Mouse (Mus musculus): Measurements from ENCODE around the gene Slc16a1. TPM values are rescaled to one million over a fixed set of nuclear protein-coding genes. Genes with fewer than 3 reads are reported as not detected.
"Not testable (repeated sequence)": the region's sequence is repeated elsewhere in the genome, so short reads cannot be mapped to it uniquely, and the experiment has no call there.

Gene Slc16a1
- polyA plus RNA-seq, 1 experiment from 2014 or later, result 29.6 TPM

DNA sequence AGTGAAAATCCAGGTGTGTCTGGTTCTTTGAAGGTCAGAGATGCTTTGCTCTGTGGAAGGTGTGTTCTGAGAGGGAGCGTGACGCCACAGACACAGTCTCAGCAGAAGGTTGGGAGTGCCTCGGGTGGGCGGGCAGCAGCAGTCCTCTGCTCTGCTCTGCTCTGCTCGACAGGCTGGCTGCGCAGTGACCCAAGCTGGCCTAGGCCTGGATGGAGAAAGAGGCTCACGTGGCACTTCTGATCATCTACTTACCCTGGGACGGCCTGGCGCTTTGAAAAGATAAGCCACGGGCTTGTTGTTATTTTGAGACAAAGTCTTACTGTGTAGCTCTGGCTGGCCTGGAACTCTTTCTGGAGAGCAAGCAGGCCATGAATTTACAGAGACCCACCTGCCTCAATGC is 29.0 kb downstream of the Slc16a1 start:
- no peak overlapping the region for H3K27ac ChIP-seq
- WGBS, result 58% methylated on average over 10 of the region's 10 CpGs

DNA sequence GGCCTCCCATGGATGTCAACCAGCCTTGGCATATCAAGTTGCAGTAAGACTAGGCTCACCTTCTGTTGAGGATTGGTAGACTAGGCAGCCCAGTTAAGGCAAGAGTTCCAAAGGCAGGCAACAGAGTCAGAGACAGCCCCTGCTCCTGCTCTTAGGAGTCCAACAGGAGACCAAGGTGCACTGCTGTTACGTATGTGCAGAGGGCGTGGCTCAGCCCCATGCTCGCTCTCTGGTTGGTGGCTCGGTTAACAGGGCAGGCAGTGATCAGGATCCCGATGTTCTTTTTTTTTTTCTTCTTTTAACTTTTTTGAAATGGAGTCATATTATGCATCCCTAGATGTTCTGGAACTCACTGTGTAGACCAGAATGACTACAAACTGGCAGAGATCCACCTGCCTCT is 30.5 kb downstream of the Slc16a1 start:
- no peaks in the 10 kb centered on the region for H3K27me3 ChIP-seq
- no peaks in the 10 kb centered on the region for H3K9me3 ChIP-seq
- H3K36me3 ChIP-seq, result no peaks in the 10 kb centered on the region
- no peak overlapping the region for H3K27ac ChIP-seq
- no peak overlapping the region for H3K9ac ChIP-seq
- H3K4me1 ChIP-seq, result peaks cover 25% of the 10 kb centered on the region
- ATAC-seq (ENCODE audit: insufficient number of reproducible peaks, insufficient read depth, low FRiP score, low TSS enrichment, low read depth), result no peak
- WGBS, result 91% methylated on average over 5 of the region's 5 CpGs
- H3K4me3 ChIP-seq, result no peak overlapping the region
- no peak overlapping the region for H3K4me2 ChIP-seq

More for the DNA sequence above, 29.0 kb downstream of the Slc16a1 start:
- Histone ChIP-seq H3K27me3 (no peaks in the 10 kb centered on the region), H3K36me3 (no peaks in the 10 kb centered on the region), H3K4me3 (no peak overlapping the region), H3K9ac (no peak overlapping the region), H3K9me3 (no peaks in the 10 kb centered on the region), H3K4me1 (peaks cover 25% of the 10 kb centered on the region), H3K4me2 (no peak overlapping the region)
- ATAC-seq (ENCODE audit: insufficient number of reproducible peaks, insufficient read depth, low FRiP score, low TSS enrichment, low read depth), result no peak

DNA sequence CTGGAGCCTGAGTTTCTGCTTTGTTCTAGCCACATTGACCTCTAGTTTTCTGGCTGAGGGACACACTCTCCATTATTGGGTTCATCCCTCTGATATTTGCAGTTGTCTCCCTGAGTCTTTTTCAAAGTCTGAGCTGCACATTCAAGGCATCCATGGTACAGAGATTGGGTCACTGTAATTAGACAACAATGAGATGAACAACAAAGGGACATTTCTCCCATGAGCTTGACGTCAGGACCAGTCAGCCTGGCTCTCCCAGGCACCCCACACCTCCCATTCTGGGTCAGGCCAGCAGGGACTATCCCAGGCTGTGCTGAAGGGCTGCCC is 31.4 kb downstream of the Slc16a1 start:
- H3K9ac ChIP-seq, result 0 out of 2 replicates have a peak overlapping the region, but pooled peaks have one; percentile 7
- no peaks in the 10 kb centered on the region for H3K9me3 ChIP-seq
- no peak for ATAC-seq (ENCODE audit: insufficient number of reproducible peaks, insufficient read depth, low FRiP score, low TSS enrichment, low read depth)
- peaks cover 33% of the 10 kb centered on the region for H3K4me1 ChIP-seq
- no peak overlapping the region for H3K4me2 ChIP-seq
- no peak overlapping the region; the same call in 1 of the 2 replicates for H3K27ac ChIP-seq
- H3K27me3 ChIP-seq, result no peaks in the 10 kb centered on the region
- no peak overlapping the region for H3K4me3 ChIP-seq
- no peaks in the 10 kb centered on the region for H3K36me3 ChIP-seq
- WGBS, result 25% methylated on average over 1 of the region's 1 CpGs

DNA sequence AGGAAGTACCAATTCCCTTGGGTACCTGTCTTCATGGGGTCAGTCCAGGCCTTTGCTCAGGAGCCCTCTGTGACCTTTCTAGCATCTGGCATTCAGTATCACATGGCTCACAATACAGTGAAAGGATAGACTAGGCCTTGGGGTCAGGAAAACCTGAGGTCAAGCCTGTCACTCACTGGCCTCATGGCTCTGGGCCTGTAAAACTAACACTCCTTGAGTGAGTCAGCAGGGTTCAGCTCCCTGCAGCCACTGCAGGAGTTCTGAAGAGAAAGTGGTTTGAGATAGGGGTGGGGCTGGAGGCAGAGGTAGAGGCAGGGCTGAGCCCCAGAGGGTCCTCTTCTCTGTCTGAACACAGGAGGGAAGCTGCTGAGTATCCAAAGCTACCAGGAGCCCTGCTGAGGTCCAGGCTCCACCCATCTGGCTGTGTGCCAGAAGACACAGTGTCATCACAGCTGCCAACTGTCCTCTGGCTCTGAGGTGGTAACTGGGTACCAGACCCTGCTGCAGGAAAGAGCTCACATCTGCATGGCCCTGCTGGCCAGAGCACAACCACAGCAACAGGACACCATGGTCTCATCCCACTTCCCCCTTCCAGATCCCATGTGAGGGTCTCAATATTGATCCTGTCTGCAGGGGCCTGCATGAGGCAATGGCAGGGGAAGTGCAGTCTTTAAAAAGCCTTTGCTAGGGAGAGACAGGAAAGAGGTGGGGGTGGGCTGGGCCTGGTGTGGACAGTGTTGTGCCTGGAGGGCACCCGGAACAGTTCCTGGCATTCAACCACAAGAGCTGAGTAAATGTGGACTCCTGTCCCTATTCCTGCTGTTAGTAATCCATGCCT is 31.9 kb downstream of the Slc16a1 start:
- H3K27me3 ChIP-seq; H3K36me3 ChIP-seq; H3K27ac ChIP-seq; ATAC-seq (ENCODE audit: insufficient number of reproducible peaks, insufficient read depth, low FRiP score, low TSS enrichment, low read depth); H3K4me3 ChIP-seq; H3K9me3 ChIP-seq; H3K4me2 ChIP-seq: not testable (repeated sequence)
- Histone ChIP-seq H3K4me1 (peaks cover 38% of the 10 kb centered on the region), H3K9ac (0 out of 2 replicates have a peak overlapping the region, but pooled peaks have one; percentile 7)
- WGBS, result 5% methylated on average over 1 of the region's 1 CpGs

DNA sequence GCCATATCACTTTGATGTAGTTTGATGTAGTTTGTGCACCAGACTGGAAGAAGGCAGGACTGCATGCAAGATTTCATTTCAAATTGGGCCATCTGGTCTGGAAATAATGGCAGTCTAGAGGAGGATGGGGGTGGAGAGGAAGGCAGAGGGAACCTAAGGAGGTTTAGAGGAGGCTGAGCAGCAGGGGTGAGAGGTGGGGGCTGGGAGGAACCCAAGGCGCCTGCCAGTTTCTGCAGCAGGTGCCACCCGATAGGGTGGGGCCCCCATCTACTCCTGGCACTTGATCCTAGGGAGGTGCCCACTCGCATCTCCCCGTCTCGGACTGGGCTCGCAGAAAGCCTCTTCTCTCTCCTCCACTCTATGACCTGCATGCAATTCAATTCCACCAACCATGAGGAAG is 33.1 kb downstream of the Slc16a1 start:
- WGBS, result 65% methylated on average over 6 of the region's 6 CpGs
- H3K27ac ChIP-seq, result no peak overlapping the region
- no peak overlapping the region for H3K4me2 ChIP-seq
- no peaks in the 10 kb centered on the region for H3K27me3 ChIP-seq
- no peak overlapping the region for H3K4me3 ChIP-seq
- no peak overlapping the region for H3K9ac ChIP-seq
- peaks cover 40% of the 10 kb centered on the region for H3K4me1 ChIP-seq
- no peaks in the 10 kb centered on the region for H3K9me3 ChIP-seq
- H3K36me3 ChIP-seq, result no peaks in the 10 kb centered on the region
- no peak for ATAC-seq (ENCODE audit: insufficient number of reproducible peaks, insufficient read depth, low FRiP score, low TSS enrichment, low read depth)

DNA sequence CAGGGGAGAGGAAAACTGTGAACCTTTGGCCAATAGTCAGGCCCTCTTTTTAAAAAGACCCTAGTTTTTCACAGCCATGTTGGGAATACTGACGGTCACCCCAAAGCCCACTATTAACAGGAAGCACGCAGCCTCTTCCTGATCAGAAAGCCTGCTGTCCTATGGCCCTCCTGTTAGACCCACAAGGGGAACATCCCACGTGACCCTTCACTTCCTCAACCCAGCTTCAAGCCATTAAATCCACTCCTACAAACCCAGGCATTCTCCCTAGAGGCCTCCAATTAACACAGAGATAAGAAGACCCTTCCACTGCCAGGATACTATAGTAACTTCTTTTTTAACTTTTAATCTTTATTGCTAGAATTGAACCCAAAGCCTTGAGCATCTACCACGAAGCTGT is 33.6 kb downstream of the Slc16a1 start:
- Histone ChIP-seq H3K4me3 (no peak overlapping the region), H3K4me1 (peaks cover 40% of the 10 kb centered on the region), H3K9me3 (no peaks in the 10 kb centered on the region), H3K4me2 (no peak overlapping the region), H3K9ac (no peak overlapping the region), H3K27me3 (no peaks in the 10 kb centered on the region), H3K27ac (no peak overlapping the region), H3K36me3 (no peaks in the 10 kb centered on the region)
- WGBS, result 43% methylated on average over 4 of the region's 4 CpGs
- ATAC-seq (ENCODE audit: insufficient number of reproducible peaks, insufficient read depth, low FRiP score, low TSS enrichment, low read depth), result no peak

DNA sequence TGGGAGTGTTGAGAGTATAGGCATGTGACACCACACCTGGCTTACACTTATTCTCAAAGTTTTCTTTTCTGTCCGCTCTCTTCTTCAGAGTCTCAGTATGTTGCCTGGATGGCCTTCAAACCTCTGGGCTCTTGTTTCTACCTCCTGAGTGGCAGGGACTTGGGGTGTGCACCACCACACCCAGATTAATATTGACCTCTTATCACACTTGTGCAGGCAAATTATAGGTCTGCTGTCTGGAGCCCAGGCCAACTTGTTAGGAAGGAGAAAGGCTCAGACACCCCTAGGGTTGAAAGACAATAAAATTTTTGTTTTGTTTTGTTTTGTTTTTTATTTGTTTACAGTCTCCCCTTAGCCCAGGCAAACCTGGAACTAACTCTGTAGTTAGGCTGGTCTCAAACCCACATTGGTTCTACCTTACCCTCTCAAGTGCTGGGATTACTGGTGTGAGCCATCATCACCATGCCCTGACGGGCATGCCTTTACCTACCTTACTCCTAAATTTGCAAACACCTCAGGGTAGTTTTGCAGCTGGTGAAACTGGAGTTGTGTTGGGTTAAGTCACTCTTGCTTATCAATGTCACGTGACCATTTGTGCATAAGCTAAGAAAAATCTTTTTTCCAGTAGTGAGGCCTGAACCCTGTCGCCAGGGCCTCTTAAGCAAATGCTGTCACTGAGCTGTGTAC is 35.3 kb downstream of the Slc16a1 start:
- no peak overlapping the region for H3K4me3 ChIP-seq
- ATAC-seq (ENCODE audit: insufficient number of reproducible peaks, insufficient read depth, low FRiP score, low TSS enrichment, low read depth), result no peak
- peaks cover 37% of the 10 kb centered on the region for H3K4me1 ChIP-seq
- no peak overlapping the region for H3K9ac ChIP-seq
- H3K27ac ChIP-seq, result no peak overlapping the region
- WGBS, result 66% methylated on average over 4 of the region's 4 CpGs
- no peaks in the 10 kb centered on the region for H3K27me3 ChIP-seq
- H3K9me3 ChIP-seq, result no peaks in the 10 kb centered on the region
- H3K36me3 ChIP-seq, result no peaks in the 10 kb centered on the region
- no peak overlapping the region for H3K4me2 ChIP-seq

DNA sequence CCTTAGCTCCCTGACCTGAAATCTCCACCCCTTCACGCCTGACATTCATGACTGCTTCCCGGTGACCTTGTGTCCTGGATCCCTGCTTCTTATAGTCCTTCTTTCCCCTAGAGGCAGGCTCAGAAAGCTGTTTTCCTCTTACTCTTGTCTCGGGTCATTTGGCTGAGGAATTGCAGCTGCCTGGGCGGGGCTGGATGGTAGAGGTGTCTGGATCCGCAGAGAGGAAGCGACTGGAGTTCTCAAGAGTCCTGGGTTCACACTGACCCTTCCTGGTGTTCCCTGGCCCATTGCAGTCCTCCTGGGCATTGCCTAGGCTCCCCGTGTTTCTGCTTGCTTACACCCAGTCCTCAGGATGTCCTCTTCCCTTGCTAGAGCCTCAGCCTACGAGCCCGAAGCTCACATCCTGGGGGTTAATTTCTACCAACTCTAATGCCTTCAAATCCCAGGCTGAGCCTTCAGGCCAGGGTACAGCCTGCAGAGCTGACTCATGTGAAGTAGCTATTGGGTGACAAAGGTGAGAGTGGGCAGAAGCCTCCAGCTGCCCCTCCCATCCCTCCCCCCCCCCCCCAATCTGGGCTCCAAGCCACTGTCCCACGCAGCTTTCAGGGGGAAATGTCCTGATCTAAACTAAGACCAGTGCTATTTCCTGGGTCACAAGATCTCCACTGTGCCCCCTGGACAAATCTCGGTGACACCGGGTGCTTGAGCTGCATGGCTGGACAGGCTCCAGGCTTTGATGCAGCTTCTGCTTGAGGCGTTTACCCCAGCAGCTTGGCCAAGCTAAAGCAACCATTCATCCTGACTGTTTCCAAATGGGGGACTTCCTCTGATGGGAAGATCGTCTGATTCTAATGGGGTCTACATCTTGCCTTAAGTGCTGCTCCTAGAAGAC is 36.1 kb downstream of the Slc16a1 start:
- Histone ChIP-seq H3K4me3 (peak overlapping the region; percentile 43), H3K9me3 (no peaks in the 10 kb centered on the region), H3K36me3 (no peaks in the 10 kb centered on the region), H3K9ac (peak overlapping the region; percentile 64), H3K4me1 (peaks cover 37% of the 10 kb centered on the region), H3K27me3 (no peaks in the 10 kb centered on the region), H3K4me2 (peak overlapping the region; percentile 78), H3K27ac (no peak overlapping the region)
- no peak for ATAC-seq (ENCODE audit: insufficient number of reproducible peaks, insufficient read depth, low FRiP score, low TSS enrichment, low read depth)
- 16% methylated on average over 14 of the region's 14 CpGs for WGBS

DNA sequence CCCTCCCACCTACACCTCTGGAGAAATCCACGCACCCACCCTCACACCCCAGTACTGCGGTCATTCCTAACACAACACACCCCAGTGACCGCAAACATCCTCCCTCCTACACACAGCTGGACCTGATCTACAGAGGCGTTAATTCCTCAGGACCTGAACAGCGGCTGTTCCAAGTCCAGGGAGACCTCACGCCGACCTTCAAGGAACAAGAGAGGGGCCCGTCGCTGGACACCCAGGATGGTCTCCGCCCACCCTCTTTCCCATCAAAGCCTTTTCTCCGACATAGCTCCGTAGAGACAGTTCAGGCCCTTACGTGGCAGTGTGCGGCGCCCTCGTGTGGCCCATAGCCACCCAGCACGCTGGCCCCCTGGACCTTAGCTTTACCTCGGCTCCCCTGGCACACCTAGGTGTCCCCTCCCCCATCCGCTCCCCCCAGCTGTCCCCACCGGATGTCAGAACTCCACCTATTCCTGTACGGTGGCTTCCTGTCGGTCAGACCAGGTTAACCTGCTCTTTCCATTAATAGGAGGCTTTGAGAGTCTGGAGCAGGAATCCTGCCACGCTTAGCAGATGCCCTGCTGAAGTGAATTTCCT is 36.9 kb downstream of the Slc16a1 start:
- Histone ChIP-seq H3K4me2 (peak overlapping the region; percentile 78), H3K9me3 (no peaks in the 10 kb centered on the region), H3K27ac (no peak overlapping the region), H3K27me3 (no peaks in the 10 kb centered on the region), H3K4me3 (peak overlapping the region; percentile 43), H3K9ac (peak overlapping the region; percentile 64), H3K36me3 (no peaks in the 10 kb centered on the region), H3K4me1 (peaks cover 29% of the 10 kb centered on the region)
- WGBS, result 3% methylated on average over 23 of the region's 23 CpGs
- peak; percentile 66 for ATAC-seq (ENCODE audit: insufficient number of reproducible peaks, insufficient read depth, low FRiP score, low TSS enrichment, low read depth)

DNA sequence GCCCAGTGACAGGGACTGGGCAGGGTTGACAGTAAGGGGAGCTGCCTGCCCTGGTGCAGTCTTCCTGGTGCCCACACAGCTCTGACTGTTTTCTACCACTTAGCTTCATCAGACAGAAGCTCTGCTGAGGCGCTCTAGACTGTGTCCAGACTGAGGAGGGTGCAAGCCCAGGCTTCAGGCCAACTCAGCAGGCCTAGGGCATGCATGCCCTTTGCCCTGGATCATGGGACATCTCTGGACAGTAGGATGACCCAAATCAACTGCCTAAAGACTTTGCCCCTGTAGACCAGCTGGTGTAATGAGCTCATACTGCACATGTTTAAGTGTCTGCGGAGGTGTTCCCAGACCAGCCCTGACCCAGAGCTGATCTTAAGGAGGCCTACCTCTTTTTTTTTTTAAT is 39.3 kb downstream of the Slc16a1 start:
- Histone ChIP-seq H3K4me1 (peaks cover 15% of the 10 kb centered on the region), H3K9ac (no peak overlapping the region), H3K4me2 (no peak overlapping the region), H3K27ac (no peak overlapping the region), H3K27me3 (no peaks in the 10 kb centered on the region), H3K9me3 (no peaks in the 10 kb centered on the region), H3K36me3 (no peaks in the 10 kb centered on the region), H3K4me3 (no peak overlapping the region)
- no peak for ATAC-seq (ENCODE audit: insufficient number of reproducible peaks, insufficient read depth, low FRiP score, low TSS enrichment, low read depth)
- 90% methylated on average over 2 of the region's 2 CpGs for whole genome bisulfite sequencing

DNA sequence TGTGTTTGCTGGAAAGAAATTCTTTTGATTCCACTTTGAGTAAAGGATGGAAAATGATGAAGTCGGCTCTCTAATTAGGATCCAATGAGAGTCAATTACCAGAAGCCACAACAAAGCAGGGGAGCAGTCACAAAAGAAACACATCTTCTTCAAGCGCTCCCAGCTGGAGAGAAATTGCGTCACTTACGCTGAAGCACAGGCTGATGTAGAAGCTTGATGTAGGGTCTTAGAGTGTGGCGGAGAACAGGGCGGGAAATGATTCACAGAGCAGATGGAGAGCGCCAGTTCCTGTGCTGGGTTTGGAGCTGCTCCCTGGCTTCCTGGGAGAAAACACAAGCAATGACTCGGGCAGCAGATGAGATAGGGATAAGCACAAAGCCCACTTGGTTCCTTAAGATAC is 40.4 kb downstream of the Slc16a1 start:
- 71% methylated on average over 8 of the region's 8 CpGs for WGBS
- ATAC-seq (ENCODE audit: insufficient number of reproducible peaks, insufficient read depth, low FRiP score, low TSS enrichment, low read depth), result no peak
- peaks cover 15% of the 10 kb centered on the region for H3K4me1 ChIP-seq
- no peak overlapping the region for H3K4me2 ChIP-seq
- H3K27me3 ChIP-seq, result no peaks in the 10 kb centered on the region
- no peak overlapping the region for H3K9ac ChIP-seq
- H3K9me3 ChIP-seq, result no peaks in the 10 kb centered on the region
- H3K27ac ChIP-seq, result no peak overlapping the region
- H3K4me3 ChIP-seq, result no peak overlapping the region
- no peaks in the 10 kb centered on the region for H3K36me3 ChIP-seq

Measured in embryonic facial prominence, embryonic 13.5 days (tissue).